Mouse (Mus musculus) midbrain, embryonic 16.5 days (tissue): ENCODE data around the gene Atf4. TPM values are rescaled to one million over a fixed set of nuclear protein-coding genes. Genes with fewer than 3 reads are reported as not detected.

ENCODE experiments used
- ATAC-seq: fragments of 200-750 bp; cut with Nextera tagmentation; 2 replicates; pipeline ENCODE4 v1.8.0; 2017; ENCODE audit warnings: moderate TSS enrichment
- H3K27ac ChIP-seq: fragments of 300-500 bp; sonication (generic); 2 replicates; pipeline ENCODE4 v1.5.1; 2014; ENCODE audit warnings: mild to moderate bottlenecking, low read length, mixed read lengths
- H3K27me3 ChIP-seq: fragments of 300-500 bp; sonication (generic); 2 replicates; pipeline ENCODE4 v1.6.1; 2014; ENCODE audit warnings: low read depth, low read length, mixed read lengths; ENCODE audit not compliant: control insufficient read depth, insufficient read depth
- H3K36me3 ChIP-seq: fragments of 300-500 bp; sonication (generic); 2 replicates; pipeline ENCODE4 v1.6.1; 2014; ENCODE audit warnings: mild to moderate bottlenecking, low read length, moderate library complexity, mixed read lengths; ENCODE audit not compliant: control insufficient read depth, insufficient read depth
- H3K4me1 ChIP-seq: fragments of 300-500 bp; sonication (generic); 2 replicates; pipeline ENCODE4 v1.6.1; 2014; ENCODE audit warnings: mild to moderate bottlenecking, low read length, mixed read lengths; ENCODE audit not compliant: control insufficient read depth, insufficient read depth
- H3K4me2 ChIP-seq: fragments of 300-500 bp; sonication (generic); 2 replicates; pipeline ENCODE4 v1.6.1; 2014; ENCODE audit warnings: mild to moderate bottlenecking, low read length, mixed read lengths
- H3K4me3 ChIP-seq: fragments of 300-500 bp; sonication (generic); 2 replicates; pipeline ENCODE4 v1.5.1; 2014; ENCODE audit warnings: low read depth, mild to moderate bottlenecking, low read length, moderate library complexity, mixed read lengths
- H3K9ac ChIP-seq: fragments of 300-500 bp; sonication (generic); 2 replicates; pipeline ENCODE4 v1.6.1; 2014; ENCODE audit warnings: low read depth, low read length, mixed read lengths
- H3K9me3 ChIP-seq: fragments of 300-500 bp; sonication (generic); replicated peaks from 2 replicates; pipeline ENCODE4 v1.6.1; 2014; ENCODE audit warnings: mild to moderate bottlenecking, low read length, mixed read lengths; ENCODE audit not compliant: control insufficient read depth, poor library complexity, severe bottlenecking
- WGBS: fragments of 180-500 bp; shearing (Covaris S2); extraction: QIAGEN DNeasy Blood & Tissue Kit; methylation state at CpG from one replicate; pipeline ENCODE4 v1.1.7; 2014; 5-methylcytosine and 5-hydroxymethylcytosine counted together
- polyA plus RNA-seq: library from polyadenylated mRNA; unstranded; fragments of >200 nt; fragmentation: Nextera tagmentation; extraction: Ambion mirVana; gene quantifications from 2 replicates; pipeline ENCODE4 v1.2.1, GENCODE M21; 2015

Atf4 gene
- polyA plus RNA-seq, 1 experiment from 2014 or later: 125 TPM

- Histone ChIP-seq H3K4me2 (peak within 1 kb of the TSS; percentile 76), H3K27me3 (peaks cover 24% of the 10 kb centered on the region), H3K27ac (peak within 1 kb of the TSS; percentile 58), H3K4me1 (peaks cover 18% of the 10 kb centered on the region), H3K9ac (peak within 1 kb of the TSS; percentile 82), H3K4me3 (peak within 1 kb of the TSS; percentile 74), H3K9me3 (no peaks in the 10 kb centered on the region), H3K36me3 (no peaks in the 10 kb centered on the region)
- WGBS: 1% methylated on average over 38 of the region's 50 CpGs
- ATAC-seq: peak; percentile 85
These were observed 31.9 kb downstream of the Atf4 start, which contains the start of gene Cacna1i for GRCm38 (mm10) chr15:80286851-80287415. Gene Cacna1i (plus strand): TSS chr15:80287238.

- H3K27me3 ChIP-seq: peaks cover 24% of the 10 kb centered on the region
- ATAC-seq: 0 out of 2 replicates have a peak, but pooled peaks have one; percentile 18
- WGBS: 0% methylated on average over 23 of the region's 23 CpGs
- peak overlapping the region; percentile 82 for H3K9ac ChIP-seq
- no peaks in the 10 kb centered on the region for H3K9me3 ChIP-seq
- peak overlapping the region; percentile 76 for H3K4me2 ChIP-seq
- peaks cover 18% of the 10 kb centered on the region for H3K4me1 ChIP-seq
- H3K4me3 ChIP-seq: peak overlapping the region; percentile 74
- peak overlapping the region; percentile 2 for H3K27ac ChIP-seq
- H3K36me3 ChIP-seq: no peaks in the 10 kb centered on the region
These were observed 33.1 kb downstream of the Atf4 start for GRCm38 (mm10) chr15:80288036-80288435.

- Histone ChIP-seq H3K9me3 (no peaks in the 10 kb centered on the region), H3K27me3 (peaks cover 24% of the 10 kb centered on the region), H3K27ac (no peak overlapping the region), H3K9ac (no peak overlapping the region), H3K36me3 (no peaks in the 10 kb centered on the region), H3K4me1 (peaks cover 18% of the 10 kb centered on the region), H3K4me2 (peak overlapping the region; percentile 76), H3K4me3 (no peak overlapping the region)
- WGBS: 13% methylated on average over 10 of the region's 10 CpGs
- no peak for ATAC-seq
These were observed 34.5 kb downstream of the Atf4 start for GRCm38 (mm10) chr15:80289436-80289835.

GRCm38 (mm10) chr15:80297146-80297545, 42.2 kb downstream of the Atf4 start:
- Histone ChIP-seq H3K9ac (no peak overlapping the region), H3K9me3 (no peaks in the 10 kb centered on the region), H3K4me1 (no peaks in the 10 kb centered on the region), H3K4me2 (no peak overlapping the region), H3K27ac (no peak overlapping the region), H3K4me3 (no peak overlapping the region), H3K27me3 (no peaks in the 10 kb centered on the region), H3K36me3 (no peaks in the 10 kb centered on the region; the same call in 1 of the 2 replicates)
- 95% methylated on average over 1 of the region's 1 CpGs for WGBS
- no peak for ATAC-seq

GRCm38 (mm10) chr15:80303779-80304178, 48.8 kb downstream of the Atf4 start:
- H3K4me3 ChIP-seq: no peak overlapping the region
- H3K4me2 ChIP-seq: no peak overlapping the region
- no peaks in the 10 kb centered on the region for H3K4me1 ChIP-seq
- no peaks in the 10 kb centered on the region for H3K36me3 ChIP-seq
- H3K27me3 ChIP-seq: no peaks in the 10 kb centered on the region
- no peak overlapping the region for H3K27ac ChIP-seq
- no peaks in the 10 kb centered on the region for H3K9me3 ChIP-seq
- ATAC-seq: no peak
- 70% methylated on average over 14 of the region's 14 CpGs for WGBS
- H3K9ac ChIP-seq: no peak overlapping the region

- Histone ChIP-seq H3K9me3 (no peaks in the 10 kb centered on the region), H3K9ac (no peak overlapping the region), H3K27ac (no peak overlapping the region), H3K4me3 (no peak overlapping the region), H3K36me3 (no peaks in the 10 kb centered on the region), H3K27me3 (no peaks in the 10 kb centered on the region), H3K4me1 (no peaks in the 10 kb centered on the region), H3K4me2 (no peak overlapping the region)
- WGBS: 69% methylated on average over 12 of the region's 12 CpGs
- ATAC-seq: no peak
These were observed 49.2 kb downstream of the Atf4 start for GRCm38 (mm10) chr15:80304188-80304587.

- no peak overlapping the region for H3K27ac ChIP-seq
- H3K4me3 ChIP-seq: no peak overlapping the region
- H3K4me2 ChIP-seq: no peak overlapping the region
- H3K4me1 ChIP-seq: no peaks in the 10 kb centered on the region
- no peaks in the 10 kb centered on the region for H3K9me3 ChIP-seq
- ATAC-seq: no peak
- H3K27me3 ChIP-seq: no peaks in the 10 kb centered on the region
- WGBS: 67% methylated on average over 8 of the region's 8 CpGs
- no peaks in the 10 kb centered on the region for H3K36me3 ChIP-seq
- H3K9ac ChIP-seq: no peak overlapping the region
These were observed 51.2 kb downstream of the Atf4 start for GRCm38 (mm10) chr15:80306146-80306545.

Other genes with a start within 250 kb of the Atf4 start
- gene Pdgfb, start 240.2 kb upstream of the Atf4 start, polyA plus RNA-seq: 4.3 and 6.8 TPM in 2 replicates
- gene Syngr1, start 163.8 kb upstream of the Atf4 start, polyA plus RNA-seq: 66.2 and 83.9 TPM in 2 replicates
- 524 and 548 TPM in 2 replicates for gene Rpl3, start 163.3 kb upstream of the Atf4 start, polyA plus RNA-seq
- gene Tab1, start 122.1 kb upstream of the Atf4 start, polyA plus RNA-seq: 35.9 and 38.3 TPM in 2 replicates
- 14.1 and 15.2 TPM in 2 replicates for gene Mgat3, start 81.5 kb upstream of the Atf4 start, polyA plus RNA-seq
- gene Mief1, start 21.2 kb upstream of the Atf4 start, polyA plus RNA-seq: 35.2 and 37.4 TPM in 2 replicates
- gene AC140267.1, start 19.3 kb upstream of the Atf4 start, polyA plus RNA-seq: 5.5 TPM in 1 of 2 replicates, not detected in the other
- 74.9 and 79.6 TPM in 2 replicates for gene Rps19bp1, start 9.1 kb downstream of the Atf4 start, polyA plus RNA-seq
- gene Cacna1i, start 32.1 kb downstream of the Atf4 start, polyA plus RNA-seq: 1.0 and 1.4 TPM in 2 replicates